Mouse (Mus musculus) forebrain, embryonic 13.5 days (tissue): ENCODE measurements around the gene Rab40b. TPM values are rescaled to one million over a fixed set of nuclear protein-coding genes. Genes with fewer than 3 reads are reported as not detected.
"Not testable (repeated sequence)": the region's sequence is repeated elsewhere in the genome, so short reads cannot be mapped to it uniquely, and the experiment has no call there.

ENCODE experiments used
- ATAC-seq: fragments of 200-750 bp; cut with Nextera tagmentation; 2 replicates; pipeline ENCODE4 v1.8.0; 2017
- H3K27ac ChIP-seq: fragments of 300-500 bp; sonication (generic); 2 replicates; pipeline ENCODE4 v1.5.1; 2015; ENCODE audit warnings: inconsistent platforms, mild to moderate bottlenecking, moderate library complexity
- H3K27me3 ChIP-seq: fragments of 300-500 bp; sonication (generic); 2 replicates; pipeline ENCODE4 v1.6.1; 2015; ENCODE audit warnings: mild to moderate bottlenecking, inconsistent platforms
- H3K36me3 ChIP-seq: fragments of 300-500 bp; sonication (generic); 2 replicates; pipeline ENCODE4 v1.6.1; 2015; ENCODE audit warnings: mild to moderate bottlenecking, inconsistent platforms; ENCODE audit not compliant: poor library complexity, severe bottlenecking
- H3K4me1 ChIP-seq: fragments of 300-500 bp; sonication (generic); 2 replicates; pipeline ENCODE4 v1.6.1; 2015; ENCODE audit warnings: inconsistent platforms
- H3K4me2 ChIP-seq: fragments of 300-500 bp; sonication (generic); 2 replicates; pipeline ENCODE4 v1.6.1; 2015; ENCODE audit warnings: inconsistent platforms, mild to moderate bottlenecking, moderate library complexity
- H3K4me3 ChIP-seq: fragments of 300-500 bp; sonication (generic); 2 replicates; pipeline ENCODE4 v1.5.1; 2015; ENCODE audit warnings: mild to moderate bottlenecking, inconsistent platforms
- H3K9ac ChIP-seq: fragments of 300-500 bp; sonication (generic); 2 replicates; pipeline ENCODE4 v1.6.1; 2015; ENCODE audit warnings: mild to moderate bottlenecking, inconsistent platforms
- H3K9me3 ChIP-seq: fragments of 300-500 bp; sonication (generic); replicated peaks from 2 replicates; pipeline ENCODE4 v1.6.1; 2016; ENCODE audit warnings: inconsistent platforms
- WGBS: fragments of 180-500 bp; shearing (Covaris S2); methylation state at CpG from one replicate; pipeline ENCODE4 v1.1.7; 2015; 5-methylcytosine and 5-hydroxymethylcytosine counted together
- polyA plus RNA-seq: library from polyadenylated mRNA; unstranded; fragments of >200 nt; fragmentation: Nextera tagmentation; extraction: Ambion mirVana; gene quantifications from 2 replicates; pipeline ENCODE4 v1.2.1, GENCODE M21; 2015

Rab40b gene
- polyA plus RNA-seq, 1 experiment from 2014 or later: 4.3 TPM

DNA sequence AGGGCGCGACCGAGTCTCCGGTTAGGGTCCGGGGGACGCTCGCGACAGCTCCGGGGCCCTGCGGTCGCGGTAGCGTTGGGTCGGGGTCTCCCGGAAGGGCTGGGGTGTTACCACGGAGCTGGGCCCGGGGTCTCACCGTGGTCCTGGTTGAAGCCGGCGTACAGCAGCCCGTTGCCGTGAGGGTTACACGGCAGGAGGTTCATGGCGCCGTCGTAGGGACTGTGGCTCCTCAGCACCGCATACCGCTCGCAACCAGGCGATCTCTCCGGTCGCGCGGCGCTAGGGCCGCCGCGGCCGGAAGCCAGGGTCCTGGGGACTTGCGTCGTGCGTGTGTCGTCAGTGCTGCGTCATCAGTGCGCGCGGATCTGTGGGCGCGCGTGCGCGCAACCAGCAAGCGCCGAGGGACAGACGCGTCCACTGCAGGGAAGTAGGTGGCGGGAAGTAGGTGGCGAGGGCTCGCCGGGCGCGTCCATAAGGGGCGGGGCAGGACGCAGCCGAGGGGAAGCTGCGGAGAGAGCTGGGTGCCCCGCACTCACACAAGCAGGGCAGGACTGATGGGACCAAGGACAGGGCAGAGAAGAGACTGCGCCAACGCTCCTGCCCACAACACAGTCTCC lies 33.9 kb downstream of the Rab40b start, which contains the start of gene Wdr45b:
Wdr45b (minus strand) TSS at position 355 of the 617 bp plus-strand sequence.
- H3K4me3 ChIP-seq: peak within 1 kb of the TSS; percentile 96
- H3K4me1 ChIP-seq: peaks cover 26% of the 10 kb centered on the region
- no peaks in the 10 kb centered on the region for H3K9me3 ChIP-seq
- H3K36me3 ChIP-seq: peaks cover 13% of the 10 kb centered on the region; the same call in 1 of the 2 replicates
- peak within 1 kb of the TSS; percentile 90 for H3K4me2 ChIP-seq
- H3K27me3 ChIP-seq: 0 out of 2 replicates have a peak, but pooled peaks cover 2% of the 10 kb centered on the region
- ATAC-seq: peak; percentile 97
- H3K27ac ChIP-seq: peak within 1 kb of the TSS; percentile 75
- under 1% methylated on average over 69 of the region's 69 CpGs for WGBS
- peak within 1 kb of the TSS; percentile 91 for H3K9ac ChIP-seq

DNA sequence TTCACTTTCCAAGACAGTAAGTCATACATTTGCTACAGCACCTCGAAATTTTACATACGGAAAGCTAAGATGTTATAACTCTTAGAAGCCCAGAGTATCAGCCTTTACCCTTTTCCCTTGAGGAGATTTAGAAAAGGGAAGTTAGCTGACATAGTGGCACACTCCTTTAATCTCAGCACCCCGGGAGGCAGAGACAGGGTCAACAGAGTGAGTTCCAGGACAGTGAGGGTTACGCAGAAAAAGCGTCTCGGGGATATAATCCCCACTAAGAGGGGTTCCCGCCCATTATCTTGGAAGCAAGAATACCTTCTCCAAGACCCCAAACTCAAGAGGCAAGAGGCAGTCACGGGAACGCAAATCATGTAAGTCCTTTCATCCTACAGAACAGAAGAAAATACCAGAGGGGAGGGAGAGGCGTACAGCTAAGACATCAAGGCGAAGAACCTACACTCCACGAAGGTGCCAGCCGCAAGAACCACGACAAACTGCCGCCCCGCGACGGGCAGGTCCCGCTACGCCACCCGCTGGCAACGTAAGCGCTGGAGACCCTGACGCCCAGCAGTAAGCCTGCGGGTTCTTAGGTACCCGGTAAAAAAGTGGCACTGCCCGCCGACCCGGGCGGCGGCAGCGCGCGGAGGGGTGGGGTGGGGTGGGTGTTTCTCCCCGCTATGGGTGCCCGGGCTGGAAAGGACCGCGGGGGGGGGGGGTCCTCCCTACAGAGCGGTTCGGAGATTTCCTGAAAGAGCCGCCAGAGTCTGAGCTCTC lies 34.5 kb downstream of the Rab40b start:
- 0 out of 2 replicates have a peak, but pooled peaks have one; percentile 1 for ATAC-seq
- H3K27ac ChIP-seq: peak overlapping the region; percentile 75
- peak overlapping the region; percentile 96 for H3K4me3 ChIP-seq
- peaks cover 26% of the 10 kb centered on the region for H3K4me1 ChIP-seq
- 0 out of 2 replicates have a peak, but pooled peaks cover 1% of the 10 kb centered on the region for H3K27me3 ChIP-seq
- no peaks in the 10 kb centered on the region for H3K9me3 ChIP-seq
- peak overlapping the region; percentile 91 for H3K9ac ChIP-seq
- 4% methylated on average over 34 of the region's 41 CpGs for WGBS
- peaks cover 17% of the 10 kb centered on the region; the same call in 1 of the 2 replicates for H3K36me3 ChIP-seq
- H3K4me2 ChIP-seq: peak overlapping the region; percentile 90

DNA sequence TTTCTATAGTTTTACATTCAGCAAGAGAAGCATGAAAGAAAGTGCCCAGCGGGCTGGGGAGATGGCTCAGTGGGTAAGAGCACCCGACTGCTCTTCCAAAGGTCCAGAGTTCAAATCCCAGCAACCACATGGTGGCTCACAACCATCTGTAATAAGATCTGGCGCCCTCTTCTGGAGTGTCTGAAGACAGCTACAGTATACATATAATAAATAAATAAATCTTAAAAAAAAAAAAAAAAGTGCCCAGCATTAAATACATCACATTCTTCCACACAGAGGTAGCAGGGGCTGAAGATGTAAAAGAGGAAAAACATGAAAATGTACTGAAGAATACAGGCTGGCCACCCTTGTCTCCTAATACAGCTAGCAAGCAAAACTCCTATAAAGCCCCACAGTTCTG lies 39.3 kb downstream of the Rab40b start:
- 88% methylated on average over 3 of the region's 3 CpGs for WGBS
- not testable (repeated sequence) for H3K27me3 ChIP-seq, ATAC-seq, H3K4me2 ChIP-seq, H3K9ac ChIP-seq, H3K4me3 ChIP-seq, H3K27ac ChIP-seq, H3K9me3 ChIP-seq
- Histone ChIP-seq H3K4me1 (peaks cover 16% of the 10 kb centered on the region), H3K36me3 (peaks cover 45% of the 10 kb centered on the region)

DNA sequence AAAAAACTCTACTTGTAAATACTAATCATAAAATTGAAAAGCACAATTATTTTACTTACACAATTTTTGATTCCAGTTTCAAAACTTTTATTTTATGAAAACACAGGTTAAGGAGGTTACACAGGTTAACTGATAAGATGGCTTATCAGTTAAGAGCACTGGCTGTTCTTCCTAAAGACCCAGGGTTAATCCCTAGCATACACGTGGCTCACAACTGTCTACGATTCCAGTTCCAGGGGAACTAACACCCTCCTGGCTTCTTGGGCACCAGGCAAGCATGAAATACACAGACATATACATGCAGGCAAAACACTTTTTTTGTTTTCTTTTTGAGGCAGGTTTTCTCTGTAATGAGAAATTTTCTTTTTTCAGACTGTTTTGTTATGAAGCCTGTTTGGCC lies 39.9 kb downstream of the Rab40b start:
- H3K4me3 ChIP-seq: no peak overlapping the region
- H3K9me3 ChIP-seq: no peaks in the 10 kb centered on the region
- no peak overlapping the region for H3K9ac ChIP-seq
- no peak for ATAC-seq
- peaks cover 11% of the 10 kb centered on the region for H3K4me1 ChIP-seq
- H3K36me3 ChIP-seq: peaks cover 45% of the 10 kb centered on the region
- H3K27me3 ChIP-seq: no peaks in the 10 kb centered on the region
- no peak overlapping the region for H3K4me2 ChIP-seq
- 98% methylated on average over 2 of the region's 2 CpGs for WGBS
- no peak overlapping the region for H3K27ac ChIP-seq

DNA sequence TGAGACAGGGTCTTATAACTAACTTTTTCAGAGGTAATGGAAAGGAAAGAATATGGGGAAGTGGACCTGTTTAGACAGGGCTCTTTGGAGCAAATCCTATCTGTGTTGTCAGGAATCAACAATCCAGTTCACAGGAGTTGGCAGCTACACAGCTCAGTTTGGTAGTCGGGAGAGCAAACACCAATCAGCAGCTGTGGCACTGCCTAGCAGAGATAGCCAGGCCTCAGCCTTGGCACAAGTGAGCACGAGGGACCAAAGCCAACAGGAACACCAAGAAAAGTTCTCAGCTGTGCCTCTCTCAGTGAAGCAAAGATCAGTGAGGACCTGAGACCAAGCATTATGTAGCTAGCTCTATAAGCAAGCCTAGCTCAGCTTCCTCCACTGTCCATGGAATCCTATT lies 41.0 kb downstream of the Rab40b start:
- Histone ChIP-seq H3K27me3 (no peaks in the 10 kb centered on the region), H3K4me2 (no peak overlapping the region), H3K27ac (no peak overlapping the region), H3K4me1 (no peaks in the 10 kb centered on the region), H3K9ac (no peak overlapping the region), H3K36me3 (peaks cover 45% of the 10 kb centered on the region), H3K4me3 (no peak overlapping the region), H3K9me3 (no peaks in the 10 kb centered on the region)
- WGBS: 91% methylated on average over 2 of the region's 2 CpGs
- ATAC-seq: no peak

- H3K9me3 ChIP-seq, H3K4me2 ChIP-seq, ATAC-seq, H3K4me1 ChIP-seq, H3K27ac ChIP-seq, H3K4me3 ChIP-seq, H3K27me3 ChIP-seq, H3K9ac ChIP-seq: not testable (repeated sequence)
- peaks cover 45% of the 10 kb centered on the region for H3K36me3 ChIP-seq
- WGBS: 50% methylated on average over 1 of the region's 1 CpGs
These were observed 45.6 kb downstream of the Rab40b start for GRCm38 (mm10) chr11:121342423-121342822.

GRCm38 (mm10) chr11:121340287-121340686 lies 47.8 kb downstream of the Rab40b start:
- WGBS: 93% methylated on average over 1 of the region's 1 CpGs
- no peak for ATAC-seq
- Histone ChIP-seq H3K27me3 (no peaks in the 10 kb centered on the region), H3K4me2 (no peak overlapping the region), H3K9ac (no peak overlapping the region), H3K9me3 (no peaks in the 10 kb centered on the region), H3K4me1 (no peaks in the 10 kb centered on the region), H3K27ac (no peak overlapping the region), H3K4me3 (no peak overlapping the region), H3K36me3 (peaks cover 37% of the 10 kb centered on the region)

DNA sequence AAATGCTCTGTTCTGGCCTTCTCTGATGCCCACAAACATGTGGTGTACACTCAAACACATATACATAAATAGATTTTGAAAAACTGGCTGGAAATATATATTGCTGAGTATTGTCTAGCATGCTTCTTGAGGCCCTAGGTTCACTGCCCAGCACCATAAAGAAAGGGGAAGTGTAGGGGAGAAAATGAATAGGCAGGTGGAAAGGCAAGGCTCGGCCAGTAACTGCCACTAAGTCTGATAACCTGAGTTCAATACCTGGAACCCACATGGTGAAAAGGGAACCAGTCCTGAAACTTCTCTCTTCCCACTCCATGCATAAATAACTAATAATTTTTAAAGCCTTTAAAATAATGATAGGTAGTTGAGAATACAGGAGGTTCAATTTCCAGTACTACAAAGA lies 48.4 kb downstream of the Rab40b start:
- no peak overlapping the region for H3K4me2 ChIP-seq
- no peaks in the 10 kb centered on the region for H3K27me3 ChIP-seq
- ATAC-seq: no peak
- no peaks in the 10 kb centered on the region for H3K4me1 ChIP-seq
- H3K4me3 ChIP-seq: no peak overlapping the region
- H3K27ac ChIP-seq: no peak overlapping the region
- H3K9me3 ChIP-seq: no peaks in the 10 kb centered on the region
- H3K9ac ChIP-seq: no peak overlapping the region
- peaks cover 39% of the 10 kb centered on the region for H3K36me3 ChIP-seq
- 91% methylated on average over 1 of the region's 1 CpGs for WGBS

DNA sequence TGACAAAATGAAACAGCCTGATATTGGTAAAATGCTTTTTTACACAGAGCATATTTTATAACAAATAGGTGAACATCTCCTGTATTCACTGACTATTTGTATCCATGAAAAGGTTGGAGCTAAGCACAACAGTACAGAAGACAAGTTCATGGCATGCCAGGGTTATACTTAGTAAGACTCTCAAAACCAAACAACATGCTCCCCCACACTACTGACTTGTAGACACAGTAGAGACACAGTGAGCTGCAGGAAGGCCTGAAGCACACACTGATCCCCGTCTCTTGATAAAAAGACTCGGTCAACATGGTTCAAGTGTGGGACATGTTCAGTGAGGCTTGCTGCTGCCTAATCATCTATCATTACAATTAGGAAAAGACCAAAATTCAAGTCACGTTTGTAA lies 56.4 kb downstream of the Rab40b start:
- peaks cover 81% of the 10 kb centered on the region for H3K36me3 ChIP-seq
- no peaks in the 10 kb centered on the region for H3K9me3 ChIP-seq
- H3K4me3 ChIP-seq: no peak overlapping the region
- no peaks in the 10 kb centered on the region for H3K27me3 ChIP-seq
- no peak overlapping the region for H3K9ac ChIP-seq
- no peak overlapping the region for H3K4me2 ChIP-seq
- no peaks in the 10 kb centered on the region for H3K4me1 ChIP-seq
- no peak overlapping the region for H3K27ac ChIP-seq
- ATAC-seq: no peak
- WGBS: 96% methylated on average over 3 of the region's 3 CpGs

- no peaks in the 10 kb centered on the region for H3K9me3 ChIP-seq
- no peak overlapping the region for H3K9ac ChIP-seq
- H3K27ac ChIP-seq: no peak overlapping the region
- H3K27me3 ChIP-seq: no peaks in the 10 kb centered on the region
- peaks cover 64% of the 10 kb centered on the region for H3K36me3 ChIP-seq
- H3K4me1 ChIP-seq: no peaks in the 10 kb centered on the region
- H3K4me3 ChIP-seq: no peak overlapping the region
- H3K4me2 ChIP-seq: no peak overlapping the region
- ATAC-seq: no peak
These were observed 59.4 kb downstream of the Rab40b start for GRCm38 (mm10) chr11:121328619-121329018.

DNA sequence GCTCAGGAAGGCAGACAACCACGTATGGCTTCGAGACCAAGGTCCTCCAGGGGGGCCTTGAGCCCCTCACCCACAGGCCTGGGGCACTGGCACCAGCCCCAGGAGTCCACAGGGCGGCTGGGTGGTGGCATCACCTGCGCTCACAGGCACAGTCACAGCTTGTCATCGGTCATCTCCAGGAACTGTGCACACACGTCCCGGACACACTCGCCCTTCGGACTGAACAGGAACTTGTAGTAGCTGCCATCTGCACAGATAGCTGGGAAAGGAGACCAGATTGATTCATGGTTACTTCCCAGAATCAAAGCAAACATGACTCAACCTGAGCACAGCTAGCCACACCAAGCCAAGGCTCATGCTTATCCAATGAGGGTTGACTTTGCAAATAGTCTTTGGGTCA lies 59.8 kb downstream of the Rab40b start:
- Histone ChIP-seq H3K27me3 (no peaks in the 10 kb centered on the region), H3K4me1 (no peaks in the 10 kb centered on the region), H3K4me2 (no peak overlapping the region), H3K9ac (no peak overlapping the region), H3K4me3 (no peak overlapping the region), H3K9me3 (no peaks in the 10 kb centered on the region), H3K36me3 (peaks cover 62% of the 10 kb centered on the region), H3K27ac (no peak overlapping the region)
- no peak for ATAC-seq
- 94% methylated on average over 9 of the region's 9 CpGs for WGBS

- no peak overlapping the region for H3K27ac ChIP-seq
- H3K9me3 ChIP-seq: no peaks in the 10 kb centered on the region
- WGBS: 97% methylated on average over 5 of the region's 5 CpGs
- H3K4me1 ChIP-seq: no peaks in the 10 kb centered on the region
- no peak overlapping the region for H3K9ac ChIP-seq
- no peak overlapping the region for H3K4me2 ChIP-seq
- H3K27me3 ChIP-seq: no peaks in the 10 kb centered on the region
- no peak for ATAC-seq
- peaks cover 50% of the 10 kb centered on the region for H3K36me3 ChIP-seq
- H3K4me3 ChIP-seq: no peak overlapping the region
These were observed 61.4 kb downstream of the Rab40b start for GRCm38 (mm10) chr11:121326681-121327080.
